Mouse (Mus musculus) testis, adult 2 months (tissue): Measurements from ENCODE around the gene Cdkal1.

ENCODE experiments used
- CTCF ChIP-seq: fragments of 200-500 bp; IDR thresholded peaks from 2 replicates; pipeline ENCODE4 v1.5.1; 2012; ENCODE audit warnings: low read depth, mild to moderate bottlenecking, inconsistent platforms, low read length, moderate library complexity; ENCODE audit not compliant: control insufficient read depth, insufficient read depth, insufficient replicate concordance
- POLR2A ChIP-seq: fragments of 200-500 bp; IDR thresholded peaks from 2 replicates; pipeline ENCODE4 v1.6.1; 2012; ENCODE audit warnings: low read depth, mild to moderate bottlenecking, inconsistent platforms, low read length, moderate library complexity; ENCODE audit not compliant: control insufficient read depth

GRCm38 (mm10) chr13:29773563-29773962, 81.9 kb downstream of the Cdkal1 start:
- no peak for TF ChIP-seq CTCF
- no peak for TF ChIP-seq POLR2A
